Mouse (Mus musculus) neural tube, embryonic 12.5 days (tissue): ENCODE results near the gene H2afv. TPM values are rescaled to one million over a fixed set of nuclear protein-coding genes. Genes with fewer than 3 reads are reported as not detected.

ENCODE experiments used
- ATAC-seq: fragments of 200-750 bp; cut with Nextera tagmentation; 2 replicates; pipeline ENCODE4 v1.8.0; 2017; ENCODE audit warnings: low read depth, mild to moderate bottlenecking, moderate TSS enrichment, moderate library complexity; ENCODE audit not compliant: low FRiP score
- H3K27ac ChIP-seq: fragments of 300-500 bp; sonication (generic); 2 replicates; pipeline ENCODE4 v1.5.1; 2016
- H3K27me3 ChIP-seq: fragments of 300-500 bp; sonication (generic); replicated peaks from 2 replicates; pipeline ENCODE4 v1.6.1; 2016; ENCODE audit warnings: mild to moderate bottlenecking
- H3K36me3 ChIP-seq: fragments of 300-500 bp; sonication (generic); 2 replicates; pipeline ENCODE4 v1.6.1; 2016; ENCODE audit warnings: mild to moderate bottlenecking
- H3K4me1 ChIP-seq: fragments of 300-500 bp; sonication (generic); 2 replicates; pipeline ENCODE4 v1.6.1; 2016
- H3K4me2 ChIP-seq: fragments of 300-500 bp; sonication (generic); replicated peaks from 2 replicates; pipeline ENCODE4 v1.6.1; 2016; ENCODE audit warnings: mild to moderate bottlenecking
- H3K4me3 ChIP-seq: fragments of 300-500 bp; sonication (generic); 2 replicates; pipeline ENCODE4 v1.5.1; 2016
- H3K9ac ChIP-seq: fragments of 300-500 bp; sonication (generic); 2 replicates; pipeline ENCODE4 v1.6.1; 2016; ENCODE audit warnings: mild to moderate bottlenecking
- H3K9me3 ChIP-seq: fragments of 300-500 bp; sonication (generic); 2 replicates; pipeline ENCODE4 v1.6.1; 2016; ENCODE audit warnings: mild to moderate bottlenecking
- WGBS: fragments of 180-500 bp; shearing (Covaris S2); methylation state at CpG from one replicate; pipeline ENCODE4 v1.1.7; 2016; 5-methylcytosine and 5-hydroxymethylcytosine counted together
- polyA plus RNA-seq: library from polyadenylated mRNA; unstranded; fragments of >200 nt; fragmentation: Nextera tagmentation; extraction: Ambion mirVana; gene quantifications from 2 replicates; pipeline ENCODE4 v1.2.1, GENCODE M21; 2016

Gene H2afv
- polyA plus RNA-seq, result 580 and 625 TPM in 2 replicates

- peak; percentile 99 for ATAC-seq
- H3K4me3 ChIP-seq, result peak within 1 kb of the TSS; percentile 74
Measured at GRCm38 (mm10) chr11:6444077-6444853, at the start of gene H2afv. H2afv (minus strand) TSS chr11:6444443.

GRCm38 (mm10) chr11:6489691-6490503 is 45.7 kb upstream of the H2afv start:
- Histone ChIP-seq H3K9me3 (no peaks in the 10 kb centered on the region), H3K9ac (no peak overlapping the region), H3K4me3 (no peak overlapping the region), H3K27me3 (no peaks in the 10 kb centered on the region), H3K4me1 (no peaks in the 10 kb centered on the region), H3K4me2 (no peak overlapping the region), H3K36me3 (no peaks in the 10 kb centered on the region), H3K27ac (no peak overlapping the region)
- 58% methylated on average over 6 of the region's 6 CpGs for WGBS
- ATAC-seq, result no peak

More at GRCm38 (mm10) chr11:6444077-6444853, at the start of gene H2afv:
- H3K27me3 ChIP-seq, result no peaks in the 10 kb centered on the region
- H3K4me1 ChIP-seq, result peaks cover 7% of the 10 kb centered on the region
- 0 out of 2 replicates have a peak, but pooled peaks cover 3% of the 10 kb centered on the region for H3K36me3 ChIP-seq
- under 1% methylated on average over 80 of the region's 80 CpGs for WGBS
- peak within 1 kb of the TSS; percentile 61 for H3K4me2 ChIP-seq
- no peaks in the 10 kb centered on the region for H3K9me3 ChIP-seq
- peak within 1 kb of the TSS; percentile 83 for H3K9ac ChIP-seq
- H3K27ac ChIP-seq, result peak within 1 kb of the TSS; percentile 90

GRCm38 (mm10) chr11:6489257-6489656 is 45.0 kb upstream of the H2afv start:
- ATAC-seq, result no peak
- Histone ChIP-seq H3K9ac (no peak overlapping the region), H3K4me3 (no peak overlapping the region), H3K4me1 (no peaks in the 10 kb centered on the region), H3K27ac (no peak overlapping the region), H3K9me3 (no peaks in the 10 kb centered on the region), H3K27me3 (no peaks in the 10 kb centered on the region), H3K36me3 (no peaks in the 10 kb centered on the region), H3K4me2 (no peak overlapping the region)
- 75% methylated on average over 7 of the region's 7 CpGs for WGBS

GRCm38 (mm10) chr11:6488041-6488684 is 43.9 kb upstream of the H2afv start:
- ATAC-seq, result no peak
- no peak overlapping the region for H3K4me3 ChIP-seq
- no peak overlapping the region for H3K27ac ChIP-seq
- 93% methylated on average over 5 of the region's 5 CpGs for WGBS
- no peaks in the 10 kb centered on the region for H3K36me3 ChIP-seq
- no peaks in the 10 kb centered on the region for H3K27me3 ChIP-seq
- H3K9ac ChIP-seq, result no peak overlapping the region
- H3K4me2 ChIP-seq, result no peak overlapping the region
- no peaks in the 10 kb centered on the region for H3K4me1 ChIP-seq
- H3K9me3 ChIP-seq, result no peaks in the 10 kb centered on the region

- Histone ChIP-seq H3K27me3 (no peaks in the 10 kb centered on the region), H3K27ac (no peak overlapping the region), H3K4me3 (no peak overlapping the region), H3K4me2 (no peak overlapping the region), H3K9ac (no peak overlapping the region), H3K9me3 (no peaks in the 10 kb centered on the region), H3K36me3 (no peaks in the 10 kb centered on the region), H3K4me1 (no peaks in the 10 kb centered on the region)
- ATAC-seq, result no peak
- WGBS, result 76% methylated on average over 7 of the region's 7 CpGs
Measured at GRCm38 (mm10) chr11:6487496-6487895, 43.3 kb upstream of the H2afv start.

GRCm38 (mm10) chr11:6486916-6487315 is 42.7 kb upstream of the H2afv start:
- Histone ChIP-seq H3K9ac (no peak overlapping the region), H3K4me3 (no peak overlapping the region), H3K4me1 (no peaks in the 10 kb centered on the region), H3K4me2 (no peak overlapping the region), H3K9me3 (no peaks in the 10 kb centered on the region), H3K36me3 (no peaks in the 10 kb centered on the region), H3K27ac (no peak overlapping the region), H3K27me3 (no peaks in the 10 kb centered on the region)
- no peak for ATAC-seq
- 67% methylated on average over 6 of the region's 6 CpGs for WGBS

- no peak overlapping the region for H3K4me2 ChIP-seq
- H3K4me1 ChIP-seq, result no peaks in the 10 kb centered on the region
- no peak for ATAC-seq
- no peak overlapping the region for H3K4me3 ChIP-seq
- H3K36me3 ChIP-seq, result no peaks in the 10 kb centered on the region
- H3K27ac ChIP-seq, result no peak overlapping the region
- H3K9ac ChIP-seq, result no peak overlapping the region
- H3K9me3 ChIP-seq, result no peaks in the 10 kb centered on the region
- no peaks in the 10 kb centered on the region for H3K27me3 ChIP-seq
- WGBS, result 53% methylated on average over 3 of the region's 3 CpGs
Measured at GRCm38 (mm10) chr11:6484244-6484959, 40.2 kb upstream of the H2afv start.

GRCm38 (mm10) chr11:6483103-6483502 is 38.9 kb upstream of the H2afv start:
- Histone ChIP-seq H3K9ac (no peak overlapping the region), H3K4me3 (no peak overlapping the region), H3K27ac (no peak overlapping the region), H3K9me3 (no peaks in the 10 kb centered on the region), H3K4me2 (no peak overlapping the region), H3K36me3 (no peaks in the 10 kb centered on the region), H3K4me1 (no peaks in the 10 kb centered on the region), H3K27me3 (no peaks in the 10 kb centered on the region)
- 95% methylated on average over 2 of the region's 2 CpGs for WGBS
- ATAC-seq, result no peak

- ATAC-seq, result no peak
- WGBS, result 75% methylated on average over 6 of the region's 6 CpGs
- Histone ChIP-seq H3K27me3 (no peaks in the 10 kb centered on the region), H3K9ac (no peak overlapping the region), H3K4me2 (no peak overlapping the region), H3K27ac (no peak overlapping the region), H3K4me3 (no peak overlapping the region), H3K36me3 (no peaks in the 10 kb centered on the region), H3K4me1 (no peaks in the 10 kb centered on the region), H3K9me3 (no peaks in the 10 kb centered on the region)
Measured at GRCm38 (mm10) chr11:6481669-6482185, 37.5 kb upstream of the H2afv start.

- Histone ChIP-seq H3K4me1 (no peaks in the 10 kb centered on the region), H3K27me3 (no peaks in the 10 kb centered on the region), H3K36me3 (no peaks in the 10 kb centered on the region), H3K4me2 (no peak overlapping the region), H3K27ac (no peak overlapping the region), H3K4me3 (no peak overlapping the region), H3K9me3 (no peaks in the 10 kb centered on the region), H3K9ac (no peak overlapping the region)
- 83% methylated on average over 13 of the region's 13 CpGs for WGBS
- no peak for ATAC-seq
Measured at GRCm38 (mm10) chr11:6480681-6481405, 36.6 kb upstream of the H2afv start.

GRCm38 (mm10) chr11:6480191-6480590 is 35.9 kb upstream of the H2afv start:
- Histone ChIP-seq H3K4me1 (no peaks in the 10 kb centered on the region), H3K4me2 (no peak overlapping the region), H3K27me3 (no peaks in the 10 kb centered on the region), H3K9ac (no peak overlapping the region), H3K9me3 (no peaks in the 10 kb centered on the region), H3K4me3 (no peak overlapping the region), H3K27ac (no peak overlapping the region), H3K36me3 (no peaks in the 10 kb centered on the region)
- ATAC-seq, result no peak
- WGBS, result 72% methylated on average over 7 of the region's 7 CpGs
